Mouse (Mus musculus) cerebellum, adult 9-11 months (tissue): Measurements from ENCODE around the gene Tifa.
"Not testable (repeated sequence)": the region's sequence is repeated elsewhere in the genome, so short reads cannot be mapped to it uniquely, and the experiment has no call there.

Experiments used
- DNase-seq: peaks from one replicate; pipeline ENCODE4 v3.0.0; 2022

Tifa gene

GRCm38 (mm10) chr3:127789500-127790191, at the start of gene Tifa:
TSS of gene Tifa (plus strand) at chr3:127789805.
- peak; percentile 58 for DNase-seq

GRCm38 (mm10) chr3:127741473-127741872, 48.1 kb upstream of the Tifa start:
- no peak for DNase-seq

- no peak for DNase-seq
Observed at GRCm38 (mm10) chr3:127743614-127744365, 45.8 kb upstream of the Tifa start.

GRCm38 (mm10) chr3:127745504-127745903, 44.1 kb upstream of the Tifa start:
- no peak for DNase-seq

- DNase-seq = no peak
Observed at GRCm38 (mm10) chr3:127745911-127746640, 43.5 kb upstream of the Tifa start.

- DNase-seq = no peak
Observed at GRCm38 (mm10) chr3:127748644-127749043, 41.0 kb upstream of the Tifa start.

- no peak for DNase-seq
Observed at GRCm38 (mm10) chr3:127749266-127749665, 40.3 kb upstream of the Tifa start.

GRCm38 (mm10) chr3:127749981-127750562, 39.5 kb upstream of the Tifa start:
- DNase-seq = no peak

- no peak for DNase-seq
Observed at GRCm38 (mm10) chr3:127756458-127756857, 33.1 kb upstream of the Tifa start.

- no peak for DNase-seq
Observed at GRCm38 (mm10) chr3:127757886-127758301, 31.7 kb upstream of the Tifa start.

- DNase-seq = no peak
Observed at GRCm38 (mm10) chr3:127758806-127759205, 30.8 kb upstream of the Tifa start.

- DNase-seq = no peak
Observed at GRCm38 (mm10) chr3:127759212-127759611, 30.4 kb upstream of the Tifa start.

- DNase-seq = no peak
Observed at GRCm38 (mm10) chr3:127762403-127762802, 27.2 kb upstream of the Tifa start.

- DNase-seq = peak; percentile 27
Observed at GRCm38 (mm10) chr3:127763076-127763612, 26.5 kb upstream of the Tifa start.

GRCm38 (mm10) chr3:127764541-127764940, 25.1 kb upstream of the Tifa start:
- no peak for DNase-seq

GRCm38 (mm10) chr3:127765971-127766370, 23.6 kb upstream of the Tifa start:
- no peak for DNase-seq

GRCm38 (mm10) chr3:127769146-127769545, 20.5 kb upstream of the Tifa start:
- no peak for DNase-seq

GRCm38 (mm10) chr3:127780021-127780644, 9.5 kb upstream of the Tifa start, which contains the start of gene Alpk1:
TSS of gene Alpk1 (minus strand) at chr3:127780527.
- DNase-seq = no peak

- DNase-seq = no peak
Observed at GRCm38 (mm10) chr3:127780921-127781320, 8.7 kb upstream of the Tifa start.

GRCm38 (mm10) chr3:127782921-127783320, 6.7 kb upstream of the Tifa start:
- DNase-seq = no peak

GRCm38 (mm10) chr3:127783680-127784079, 5.9 kb upstream of the Tifa start:
- DNase-seq = not testable (repeated sequence)

- DNase-seq = no peak
Observed at GRCm38 (mm10) chr3:127787032-127787431, 2.6 kb upstream of the Tifa start.
